28 mouse cellular contexts compared by ENCODE assay signal in genomic region chr10:83078723-83079122, GRCm38 (mm10).
DNase-seq lines count a peak whose midpoint lies in the region; ATAC-seq lines count a peak whose summit lies in the region.
"Had no signal": no experiment of that assay in that cellular context is flagged by ENCODE, and none has a peak within 500 bp of the region (broad histone marks: within the 10 kb centered on the region; RNA-seq: fewer than 3 reads in every experiment).

No protein-coding gene starts in this region.

- 89% methylated on average over 8 of the region's 8 CpGs for WGBS in forebrain, embryonic 10.5 days
- 84% methylated on average over 8 of the region's 8 CpGs for WGBS in forebrain, embryonic 12.5 days
- WGBS in heart, embryonic 14.5 days: 47% methylated on average over 8 of the region's 8 CpGs
- WGBS in hindbrain, embryonic 14.5 days: 78% methylated on average over 8 of the region's 8 CpGs
- 78% methylated on average over 8 of the region's 8 CpGs for WGBS in hindbrain, embryonic 13.5 days
- WGBS in midbrain, embryonic 14.5 days: 79% methylated on average over 8 of the region's 8 CpGs
- 79% methylated on average over 8 of the region's 8 CpGs for WGBS in midbrain, embryonic 15.5 days

- no peak overlapping the region for H3K4me2 ChIP-seq in forebrain, embryonic 12.5 days
- H3K4me2 ChIP-seq in heart, embryonic 14.5 days (ENCODE audit: low read length): peak overlapping the region; percentile 48
- H3K4me2 ChIP-seq in hindbrain, embryonic 14.5 days (replicated peaks): no peak overlapping the region
- no peak overlapping the region for H3K4me2 ChIP-seq in hindbrain, embryonic 13.5 days
- H3K4me2 ChIP-seq in midbrain, embryonic 14.5 days (ENCODE audit: low read length): no peak overlapping the region
- H3K4me2 ChIP-seq in midbrain, embryonic 15.5 days: no peak overlapping the region
- H3K4me2 ChIP-seq: forebrain, embryonic 15.5 days; hindbrain, embryonic 15.5 days; kidney, embryonic 15.5 days; limb, embryonic 12.5 days; stomach, embryonic 15.5 days had no signal

- no peak for DNase-seq in forebrain, embryonic 10.5 days (ENCODE audit: extremely low spot score, low spot score)
- DNase-seq in heart, postnatal 36 days: no peak
- no peak for DNase-seq in hindbrain, embryonic 14.5 days (ENCODE audit: low spot score)
- no peak for DNase-seq in midbrain, embryonic 14.5 days
- DNase-seq: adrenal gland, adult 8-10 months; cerebellum, adult 2 months; cerebellum, postnatal 14 days; gastrocnemius, postnatal 25 days; heart, adult 18-20 months; kidney, adult 18-20 months; lung, adult 2 months; lung, postnatal 10 days; right cerebral cortex, postnatal 25 days had no signal

- intact Hi-C loops in heart, postnatal 36 days (cut with DNase I): no loop called here

- peaks cover 30% of the 10 kb centered on the region for H3K4me1 ChIP-seq in forebrain, embryonic 10.5 days
- H3K4me1 ChIP-seq in forebrain, embryonic 12.5 days: peaks cover 24% of the 10 kb centered on the region
- peaks cover 50 to 56% of the 10 kb centered on the region in 2 experiments for H3K4me1 ChIP-seq in heart, embryonic 14.5 days (ENCODE audit: control insufficient read depth in 2 of 2, insufficient read depth in 2 of 2, low read length in 2 of 2)
- peaks cover 18% of the 10 kb centered on the region for H3K4me1 ChIP-seq in hindbrain, embryonic 14.5 days (replicated peaks; ENCODE audit: control insufficient read depth, insufficient read depth, low read length)
- peaks cover 39% of the 10 kb centered on the region for H3K4me1 ChIP-seq in hindbrain, embryonic 13.5 days (replicated peaks)
- peaks cover 28% of the 10 kb centered on the region for H3K4me1 ChIP-seq in midbrain, embryonic 14.5 days (ENCODE audit: control insufficient read depth, insufficient read depth, low read length)
- H3K4me1 ChIP-seq in midbrain, embryonic 15.5 days: peaks cover 20% of the 10 kb centered on the region

- H3K27me3 ChIP-seq in forebrain, embryonic 10.5 days (ENCODE audit: poor library complexity, severe bottlenecking): no peaks in the 10 kb centered on the region
- H3K27me3 ChIP-seq in forebrain, embryonic 12.5 days: no peaks in the 10 kb centered on the region
- no peaks in the 10 kb centered on the region for H3K27me3 ChIP-seq in heart, embryonic 14.5 days (ENCODE audit: control insufficient read depth, insufficient read depth, low read length)
- no peaks in the 10 kb centered on the region for H3K27me3 ChIP-seq in hindbrain, embryonic 14.5 days (ENCODE audit: control insufficient read depth, insufficient read depth, low read length)
- no peaks in the 10 kb centered on the region for H3K27me3 ChIP-seq in hindbrain, embryonic 13.5 days
- H3K27me3 ChIP-seq in midbrain, embryonic 14.5 days (ENCODE audit: control insufficient read depth, insufficient read depth, low read length): no peaks in the 10 kb centered on the region
- no peaks in the 10 kb centered on the region for H3K27me3 ChIP-seq in midbrain, embryonic 15.5 days (replicated peaks)
- H3K27me3 ChIP-seq: CH12.LX; forebrain, embryonic 15.5 days; hindbrain, embryonic 15.5 days; kidney, embryonic 15.5 days; stomach, embryonic 15.5 days had no signal

- ATAC-seq in forebrain, embryonic 12.5 days (ENCODE audit: low FRiP score): no peak
- peak; percentile 44; the same call in 1 of the 2 replicates for ATAC-seq in heart, embryonic 14.5 days (ENCODE audit: insufficient number of reproducible peaks, insufficient read depth, low FRiP score, low read depth)
- peak; percentile 7; the same call in 1 of the 2 replicates for ATAC-seq in hindbrain, embryonic 14.5 days (ENCODE audit: low FRiP score)
- ATAC-seq in hindbrain, embryonic 13.5 days (ENCODE audit: low FRiP score): no peak
- ATAC-seq in midbrain, embryonic 14.5 days (ENCODE audit: low FRiP score, low TSS enrichment): peak; percentile 6; the same call in 1 of the 2 replicates
- ATAC-seq in midbrain, embryonic 15.5 days (replicated peaks): no peak
- ATAC-seq: forebrain, embryonic 15.5 days had no signal

- H3K4me3 ChIP-seq in forebrain, embryonic 10.5 days: no peak overlapping the region
- H3K4me3 ChIP-seq in forebrain, embryonic 12.5 days (replicated peaks): no peak overlapping the region
- H3K4me3 ChIP-seq in heart, embryonic 14.5 days (ENCODE audit: control insufficient read depth in 1 of 2, insufficient read depth in 1 of 2, low read depth in 1 of 2, low read length in 2 of 2): no peak overlapping the region
- H3K4me3 ChIP-seq in hindbrain, embryonic 14.5 days (replicated peaks; ENCODE audit: low read length): no peak overlapping the region
- H3K4me3 ChIP-seq in hindbrain, embryonic 13.5 days: no peak overlapping the region
- no peak overlapping the region for H3K4me3 ChIP-seq in midbrain, embryonic 14.5 days (replicated peaks; ENCODE audit: low read depth, low read length)
- no peak overlapping the region for H3K4me3 ChIP-seq in midbrain, embryonic 15.5 days
- H3K4me3 ChIP-seq: forebrain, embryonic 15.5 days; hindbrain, embryonic 15.5 days; kidney, embryonic 15.5 days; layer of hippocampus, adult 2 months; left cerebral cortex, adult 2 months; limb, embryonic 12.5 days; midbrain, embryonic 10.5 days; stomach, embryonic 15.5 days had no signal

- H3K27ac ChIP-seq in forebrain, embryonic 10.5 days: 0 out of 2 replicates have a peak overlapping the region, but pooled peaks have one; percentile 12
- no peak overlapping the region for H3K27ac ChIP-seq in forebrain, embryonic 12.5 days
- H3K27ac ChIP-seq in heart, embryonic 14.5 days (replicated peaks in 1 of 2; ENCODE audit: control insufficient read depth in 1 of 2, insufficient read depth in 1 of 2, low read depth in 2 of 2, low read length in 2 of 2): peak overlapping the region; percentile 74 to 84
- H3K27ac ChIP-seq in hindbrain, embryonic 14.5 days: no peak overlapping the region
- H3K27ac ChIP-seq in hindbrain, embryonic 13.5 days: no peak overlapping the region
- no peak overlapping the region for H3K27ac ChIP-seq in midbrain, embryonic 14.5 days (replicated peaks; ENCODE audit: low read depth, low read length)
- no peak overlapping the region for H3K27ac ChIP-seq in midbrain, embryonic 15.5 days
- H3K27ac ChIP-seq: forebrain, embryonic 15.5 days; hindbrain, embryonic 15.5 days; kidney, embryonic 15.5 days; layer of hippocampus, adult 2 months; left cerebral cortex, adult 2 months; limb, embryonic 12.5 days; liver, embryonic 14.5 days; macrophage; midbrain, embryonic 10.5 days; stomach, embryonic 15.5 days had no signal

- H3K9ac ChIP-seq in forebrain, embryonic 12.5 days: no peak overlapping the region; the same call in 1 of the 2 replicates
- peak overlapping the region; percentile 36; the same call in 1 of the 2 replicates for H3K9ac ChIP-seq in heart, embryonic 14.5 days (ENCODE audit: low read length)
- no peak overlapping the region for H3K9ac ChIP-seq in hindbrain, embryonic 14.5 days
- no peak overlapping the region for H3K9ac ChIP-seq in hindbrain, embryonic 13.5 days
- no peak overlapping the region for H3K9ac ChIP-seq in midbrain, embryonic 14.5 days (replicated peaks; ENCODE audit: low read length)
- H3K9ac ChIP-seq in midbrain, embryonic 15.5 days: no peak overlapping the region
- H3K9ac ChIP-seq: forebrain, embryonic 15.5 days; hindbrain, embryonic 15.5 days; kidney, embryonic 15.5 days; limb, embryonic 12.5 days; liver, embryonic 14.5 days; stomach, embryonic 15.5 days had no signal

- no peaks in the 10 kb centered on the region for H3K36me3 ChIP-seq in forebrain, embryonic 10.5 days (replicated peaks)
- no peaks in the 10 kb centered on the region for H3K36me3 ChIP-seq in forebrain, embryonic 12.5 days (replicated peaks)
- H3K36me3 ChIP-seq in heart, embryonic 14.5 days (ENCODE audit: control insufficient read depth, insufficient read depth, low read length): no peaks in the 10 kb centered on the region
- no peaks in the 10 kb centered on the region for H3K36me3 ChIP-seq in hindbrain, embryonic 14.5 days (replicated peaks; ENCODE audit: control insufficient read depth, insufficient read depth)
- no peaks in the 10 kb centered on the region for H3K36me3 ChIP-seq in hindbrain, embryonic 13.5 days
- H3K36me3 ChIP-seq in midbrain, embryonic 14.5 days (ENCODE audit: control insufficient read depth, insufficient read depth, low read length): no peaks in the 10 kb centered on the region
- H3K36me3 ChIP-seq in midbrain, embryonic 15.5 days (replicated peaks): no peaks in the 10 kb centered on the region
- H3K36me3 ChIP-seq: forebrain, embryonic 15.5 days; hindbrain, embryonic 15.5 days; kidney, embryonic 15.5 days; limb, embryonic 12.5 days; midbrain, embryonic 10.5 days; stomach, embryonic 15.5 days had no signal

- no peaks in the 10 kb centered on the region for H3K9me3 ChIP-seq in forebrain, embryonic 10.5 days
- no peaks in the 10 kb centered on the region for H3K9me3 ChIP-seq in forebrain, embryonic 12.5 days
- H3K9me3 ChIP-seq in heart, embryonic 14.5 days (ENCODE audit: control insufficient read depth, low read length): no peaks in the 10 kb centered on the region
- H3K9me3 ChIP-seq in hindbrain, embryonic 14.5 days (ENCODE audit: control insufficient read depth, low read length): no peaks in the 10 kb centered on the region
- H3K9me3 ChIP-seq in hindbrain, embryonic 13.5 days: no peaks in the 10 kb centered on the region
- no peaks in the 10 kb centered on the region for H3K9me3 ChIP-seq in midbrain, embryonic 14.5 days (ENCODE audit: control insufficient read depth, low read length)
- no peaks in the 10 kb centered on the region for H3K9me3 ChIP-seq in midbrain, embryonic 15.5 days
- H3K9me3 ChIP-seq: forebrain, embryonic 15.5 days; hindbrain, embryonic 15.5 days; kidney, embryonic 15.5 days; limb, embryonic 12.5 days; midbrain, embryonic 10.5 days; stomach, embryonic 15.5 days had no signal

Comparison
In these comparisons a context has a peak if more than half of its experiments do, and no peak if none do; other contexts are left out.
1. H3K27ac ChIP-seq: peak in forebrain, embryonic 10.5 days (single experiment) and heart, embryonic 14.5 days (2 of 2); none in forebrain, embryonic 12.5 days (single experiment), hindbrain, embryonic 14.5 days (single experiment), hindbrain, embryonic 13.5 days (single experiment), midbrain, embryonic 14.5 days (single experiment) and midbrain, embryonic 15.5 days (single experiment).
2. ATAC-seq: peak in heart, embryonic 14.5 days (single experiment), hindbrain, embryonic 14.5 days (single experiment) and midbrain, embryonic 14.5 days (single experiment); none in forebrain, embryonic 12.5 days (single experiment), hindbrain, embryonic 13.5 days (single experiment) and midbrain, embryonic 15.5 days (single experiment).